Mouse (Mus musculus) frontal cortex, postnatal 25 days (tissue): ENCODE data around the gene Nrm.

ENCODE experiments used
- DNase-seq, 2 experiments: peaks; one replicate each; pipeline ENCODE4 v3.0.0; 2022; ENCODE audit warnings: low spot score in 2 of 2

The Nrm gene

GRCm38 (mm10) chr17:35866911-35867890, 6.1 kb downstream of the Nrm start:
- DNase-seq, result no peak

GRCm38 (mm10) chr17:35868165-35868820, 7.2 kb downstream of the Nrm start:
- DNase-seq, result no peak

GRCm38 (mm10) chr17:35868961-35869345, 7.8 kb downstream of the Nrm start:
- DNase-seq, result no peak

- no peak for DNase-seq
Measured at GRCm38 (mm10) chr17:35869346-35870067, 8.4 kb downstream of the Nrm start.

- DNase-seq, result no peak
Measured at GRCm38 (mm10) chr17:35870151-35870883, 9.2 kb downstream of the Nrm start.

- DNase-seq, result no peak
Measured at GRCm38 (mm10) chr17:35870884-35871696, 10.0 kb downstream of the Nrm start.

GRCm38 (mm10) chr17:35873774-35874519, 12.8 kb downstream of the Nrm start:
- DNase-seq, result peak; percentile 60 to 85

GRCm38 (mm10) chr17:35874721-35875120, 13.6 kb downstream of the Nrm start:
- DNase-seq, result no peak

- DNase-seq, result peak; percentile 89 to 94
Measured at GRCm38 (mm10) chr17:35879245-35880057, 18.3 kb downstream of the Nrm start, which contains the start of gene Dhx16. Gene Dhx16 (plus strand): TSS chr17:35879819.

GRCm38 (mm10) chr17:35882924-35883323, 21.8 kb downstream of the Nrm start:
- DNase-seq, result no peak

- no peak for DNase-seq
Measured at GRCm38 (mm10) chr17:35883777-35884176, 22.7 kb downstream of the Nrm start.

GRCm38 (mm10) chr17:35887725-35888124, 26.6 kb downstream of the Nrm start:
- no peak for DNase-seq

- peak; percentile 70 to 80 for DNase-seq
Measured at GRCm38 (mm10) chr17:35896781-35897643, 35.9 kb downstream of the Nrm start, which contains the start of gene 2310061I04Rik. Gene 2310061I04Rik (minus strand): TSS chr17:35897431.

- DNase-seq, result no peak
Measured at GRCm38 (mm10) chr17:35897644-35898573, 36.8 kb downstream of the Nrm start.

- no peak for DNase-seq
Measured at GRCm38 (mm10) chr17:35900636-35901035, 39.5 kb downstream of the Nrm start.

GRCm38 (mm10) chr17:35903343-35903991, 42.3 kb downstream of the Nrm start:
- no peak for DNase-seq
